ENCODE assay signal across 30 mouse cellular contexts in genomic region chr5:132850770-132851169, GRCm38 (mm10).
A peak's percentile ranks its signal among the peaks of the same experiment; 100 is the strongest.
DNase-seq lines count a peak whose midpoint lies in the region; ATAC-seq and TF ChIP-seq lines count a peak whose summit lies in the region.
"Had no signal": no experiment of that assay in that cellular context is flagged by ENCODE, and none has a peak within 500 bp of the region (broad histone marks: within the 10 kb centered on the region; RNA-seq: fewer than 3 reads in every experiment).

No protein-coding gene starts in this region.

- no peaks in the 10 kb centered on the region for H3K4me1 ChIP-seq in heart, embryonic 11.5 days (ENCODE audit: control insufficient read depth, insufficient read depth, low read length)
- H3K4me1 ChIP-seq: heart, embryonic 10.5 days; hindbrain, embryonic 12.5 days; midbrain, embryonic 13.5 days had no signal

- no peak for ATAC-seq in heart, embryonic 11.5 days (replicated peaks; ENCODE audit: insufficient number of reproducible peaks, low FRiP score, low TSS enrichment)
- no peak for ATAC-seq in erythroid progenitor cell, adult 5-6 weeks (replicated peaks; ENCODE audit: low FRiP score, poor library complexity, severe bottlenecking)
- ATAC-seq: activated CD4-positive, CD25-positive, alpha-beta regulatory T cell, adult 4 months; hindbrain, postnatal 0 days; intestine, embryonic 15.5 days; midbrain, embryonic 13.5 days had no signal

- H3K4me2 ChIP-seq in heart, embryonic 11.5 days: no peak overlapping the region
- H3K4me2 ChIP-seq: embryonic facial prominence, embryonic 12.5 days; hindbrain, embryonic 12.5 days; intestine, embryonic 15.5 days; midbrain, embryonic 13.5 days had no signal

- H3K4me3 ChIP-seq in heart, embryonic 11.5 days (ENCODE audit: low read depth, low read length): no peak overlapping the region
- H3K4me3 ChIP-seq in layer of hippocampus, adult 2 months: no peak overlapping the region
- H3K4me3 ChIP-seq: embryonic facial prominence, embryonic 12.5 days; heart, embryonic 10.5 days; hindbrain, embryonic 12.5 days; intestine, embryonic 15.5 days; midbrain, embryonic 13.5 days had no signal

- H3K36me3 ChIP-seq in heart, embryonic 11.5 days (ENCODE audit: control insufficient read depth, insufficient read depth, low read length): no peaks in the 10 kb centered on the region
- H3K36me3 ChIP-seq: embryonic facial prominence, embryonic 12.5 days; heart, embryonic 10.5 days; hindbrain, embryonic 12.5 days; intestine, embryonic 15.5 days; midbrain, embryonic 13.5 days had no signal

- WGBS in heart, embryonic 11.5 days (ENCODE audit: insufficient replicate concordance): 81% methylated on average over 6 of the region's 6 CpGs

- intact Hi-C loops in left cerebral cortex, postnatal 14 days (cut with DNase I): no loop called here

- H3K27me3 ChIP-seq in heart, embryonic 11.5 days (ENCODE audit: control insufficient read depth, insufficient read depth, low read length): no peaks in the 10 kb centered on the region
- H3K27me3 ChIP-seq: embryonic facial prominence, embryonic 12.5 days; hindbrain, embryonic 12.5 days; intestine, embryonic 15.5 days; midbrain, embryonic 13.5 days had no signal

- DNase-seq in heart, adult 11 months: peak; percentile 34
- peak; percentile 50 for DNase-seq in brain, embryonic 18.5 days (ENCODE audit: low read depth, low spot score)
- peak; percentile 30 to 41 for DNase-seq in layer of hippocampus, adult 2 months (ENCODE audit: low spot score in 2 of 2)
- DNase-seq in spleen, postnatal 4 days (ENCODE audit: low spot score in 2 of 2): no peak
- DNase-seq in left cerebral cortex, postnatal 14 days (ENCODE audit: low spot score in 2 of 2): no peak
- DNase-seq: adrenal gland, adult 2 months; B cell, adult 2 months; cerebellum, adult 2 months; cerebellum, postnatal 36 days; embryo, embryonic 11 days; gastrocnemius, postnatal 14 days; heart, postnatal 36 days; kidney, adult 2 months; kidney, postnatal 36 days; liver; lung, adult 2 months; lung, postnatal 10 days; right cerebral cortex, postnatal 14 days; thymus, postnatal 25 days had no signal

- no peak overlapping the region for H3K9ac ChIP-seq in heart, embryonic 11.5 days (ENCODE audit: low read depth, low read length)
- H3K9ac ChIP-seq: embryonic facial prominence, embryonic 12.5 days; hindbrain, embryonic 12.5 days; intestine, embryonic 15.5 days; liver, embryonic 14.5 days; midbrain, embryonic 13.5 days had no signal

- no peak overlapping the region for H3K27ac ChIP-seq in heart, embryonic 11.5 days (ENCODE audit: low read depth, low read length)
- no peak overlapping the region for H3K27ac ChIP-seq in layer of hippocampus, adult 2 months
- H3K27ac ChIP-seq: embryonic facial prominence, embryonic 12.5 days; heart, embryonic 10.5 days; hindbrain, embryonic 12.5 days; hindbrain, postnatal 0 days; intestine, embryonic 15.5 days; liver, embryonic 14.5 days; macrophage; midbrain, embryonic 13.5 days had no signal

- no peak for TF ChIP-seq CTCF in layer of hippocampus, adult 2 months (conservative IDR thresholded peaks at IDR 0.05)

- H3K9me3 ChIP-seq in heart, embryonic 11.5 days (replicated peaks; ENCODE audit: control insufficient read depth, low read length): no peaks in the 10 kb centered on the region
- H3K9me3 ChIP-seq: embryonic facial prominence, embryonic 12.5 days; heart, embryonic 10.5 days; hindbrain, embryonic 12.5 days; intestine, embryonic 15.5 days; midbrain, embryonic 13.5 days had no signal

Comparison
In these comparisons a context has a peak if more than half of its experiments do, and no peak if none do; other contexts are left out.
1. DNase-seq: peak in heart, adult 11 months (single experiment), brain, embryonic 18.5 days (single experiment) and layer of hippocampus, adult 2 months (2 of 2); none in spleen, postnatal 4 days (0 of 2) and left cerebral cortex, postnatal 14 days (0 of 2).